Mouse (Mus musculus): ENCODE measurements around the gene Cebpg. TPM values are rescaled to one million over a fixed set of nuclear protein-coding genes. Genes with fewer than 3 reads are reported as not detected.

The Cebpg gene
- total and polyA plus RNA-seq, 2 experiments: 8.5 to 24.9 TPM

DNA sequence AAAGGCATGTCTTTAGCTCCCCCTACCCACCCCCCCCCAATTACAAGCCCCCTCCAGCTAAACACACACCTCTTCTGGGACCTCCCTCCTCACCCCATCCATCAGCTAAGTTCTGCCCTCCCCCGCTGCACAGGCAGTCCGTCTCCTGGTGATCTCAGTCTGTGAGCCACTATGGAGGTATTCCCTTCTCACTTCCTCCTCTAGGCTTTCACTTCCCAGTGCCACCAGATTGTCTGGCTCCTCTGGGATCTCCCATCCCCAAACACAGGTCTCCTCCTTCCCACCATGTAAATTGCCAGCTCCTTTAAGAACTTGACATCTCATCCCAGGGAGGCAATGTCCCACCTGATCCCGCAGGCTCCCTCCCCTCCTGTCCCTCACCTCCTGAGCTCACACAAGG is 9.6 kb upstream of the Cebpg start:
- H3K79me2 ChIP-seq (ENCODE audit: control insufficient read depth, insufficient read depth, low read length): no peaks in the 10 kb centered on the region
- 91% methylated on average over 3 of the region's 3 CpGs for WGBS
- H3K36me3 ChIP-seq (ENCODE audit: control insufficient read depth, insufficient read depth, low read length): no peaks in the 10 kb centered on the region
- no peak for DNase-seq (ENCODE audit: extremely low read depth, low read depth, low spot score)
- H3K9ac ChIP-seq (ENCODE audit: low read depth, low read length): no peak overlapping the region
- H3K27me3 ChIP-seq (ENCODE audit: control insufficient read depth, insufficient read depth, low read length): no peaks in the 10 kb centered on the region
- TF ChIP-seq CTCF (IDR thresholded peaks at IDR 0.05; ENCODE audit: low read depth, low read length) (no peak), POLR2A (IDR thresholded peaks at IDR 0.05; ENCODE audit: extremely low read depth, insufficient read depth, low read length) (no peak)
- H3K27ac ChIP-seq (replicated peaks; ENCODE audit: insufficient read depth, low read depth, low read length): no peak overlapping the region; the same call in 1 of the 2 replicates
- H3K4me1 ChIP-seq (ENCODE audit: control insufficient read depth, insufficient read depth, low read length): no peaks in the 10 kb centered on the region
- no peak overlapping the region for H3K4me3 ChIP-seq (ENCODE audit: insufficient read depth, low read depth, low read length)

- no peak overlapping the region for H3K4me3 ChIP-seq (ENCODE audit: insufficient read depth, low read depth, low read length)
- no peaks in the 10 kb centered on the region for H3K36me3 ChIP-seq (ENCODE audit: control insufficient read depth, insufficient read depth, low read length)
- H3K27ac ChIP-seq (replicated peaks; ENCODE audit: insufficient read depth, low read depth, low read length): 0 out of 2 replicates have a peak overlapping the region, but pooled peaks have one; percentile 15
- H3K79me2 ChIP-seq (ENCODE audit: control insufficient read depth, insufficient read depth, low read length): no peaks in the 10 kb centered on the region
- H3K9ac ChIP-seq (ENCODE audit: low read depth, low read length): no peak overlapping the region
- WGBS: 64% methylated on average over 14 of the region's 14 CpGs
- no peaks in the 10 kb centered on the region for H3K4me1 ChIP-seq (ENCODE audit: control insufficient read depth, insufficient read depth, low read length)
- DNase-seq (ENCODE audit: extremely low read depth, low read depth, low spot score): peak; percentile 46
- H3K27me3 ChIP-seq (ENCODE audit: control insufficient read depth, insufficient read depth, low read length): no peaks in the 10 kb centered on the region
- TF ChIP-seq CTCF (IDR thresholded peaks at IDR 0.05; ENCODE audit: low read depth, low read length) (no peak), POLR2A (IDR thresholded peaks at IDR 0.05; ENCODE audit: extremely low read depth, insufficient read depth, low read length) (no peak)
Measured at GRCm38 (mm10) chr7:35064286-35065258, 8.2 kb upstream of the Cebpg start.

GRCm38 (mm10) chr7:35059467-35059866 is 3.1 kb upstream of the Cebpg start:
- Histone ChIP-seq H3K27ac (replicated peaks; ENCODE audit: insufficient read depth, low read depth, low read length) (no peak overlapping the region), H3K4me1 (ENCODE audit: control insufficient read depth, insufficient read depth, low read length) (peaks cover 8% of the 10 kb centered on the region), H3K36me3 (ENCODE audit: control insufficient read depth, insufficient read depth, low read length) (no peaks in the 10 kb centered on the region), H3K79me2 (ENCODE audit: control insufficient read depth, insufficient read depth, low read length) (peaks cover 14% of the 10 kb centered on the region; the same call in 1 of the 2 replicates), H3K27me3 (ENCODE audit: control insufficient read depth, insufficient read depth, low read length) (no peaks in the 10 kb centered on the region), H3K9ac (ENCODE audit: low read depth, low read length) (no peak overlapping the region), H3K4me3 (ENCODE audit: insufficient read depth, low read depth, low read length) (no peak overlapping the region)
- TF ChIP-seq CTCF (IDR thresholded peaks at IDR 0.05; ENCODE audit: low read depth, low read length): 0 out of 2 replicates have a peak, but pooled peaks have one; percentile 5
- no peak for TF ChIP-seq POLR2A (IDR thresholded peaks at IDR 0.05; ENCODE audit: extremely low read depth, insufficient read depth, low read length)
- 84% methylated on average over 5 of the region's 5 CpGs for WGBS
- DNase-seq (ENCODE audit: extremely low read depth, low read depth, low spot score): no peak

DNA sequence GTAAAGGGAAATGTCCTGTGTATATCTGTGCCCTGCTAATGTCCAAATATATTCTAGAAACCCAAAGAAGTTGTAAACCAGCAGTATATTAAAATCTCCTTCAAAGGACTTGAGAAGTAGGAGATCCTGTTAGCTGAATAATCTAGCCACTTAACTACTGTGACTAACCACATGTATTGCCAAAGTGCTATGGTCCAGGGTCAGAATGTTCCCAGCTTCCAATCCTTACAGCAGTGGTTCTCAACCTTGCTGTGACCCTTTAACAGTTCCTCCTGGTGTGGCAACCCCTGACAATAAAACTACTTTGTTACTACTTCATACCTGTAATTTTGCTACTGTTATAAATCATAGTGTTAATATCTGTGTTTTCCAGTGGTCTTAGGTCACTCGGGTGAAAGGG is 2.0 kb upstream of the Cebpg start:
- Histone ChIP-seq H3K4me3 (ENCODE audit: insufficient read depth, low read depth, low read length) (no peak overlapping the region), H3K36me3 (ENCODE audit: control insufficient read depth, insufficient read depth, low read length) (no peaks in the 10 kb centered on the region; the same call in 1 of the 2 replicates), H3K79me2 (ENCODE audit: control insufficient read depth, insufficient read depth, low read length) (peaks cover 22% of the 10 kb centered on the region; the same call in 1 of the 2 replicates), H3K27ac (replicated peaks; ENCODE audit: insufficient read depth, low read depth, low read length) (no peak overlapping the region), H3K9ac (ENCODE audit: low read depth, low read length) (no peak overlapping the region), H3K4me1 (ENCODE audit: control insufficient read depth, insufficient read depth, low read length) (peaks cover 15% of the 10 kb centered on the region), H3K27me3 (ENCODE audit: control insufficient read depth, insufficient read depth, low read length) (no peaks in the 10 kb centered on the region)
- TF ChIP-seq POLR2A (IDR thresholded peaks at IDR 0.05; ENCODE audit: extremely low read depth, insufficient read depth, low read length) (no peak), CTCF (IDR thresholded peaks at IDR 0.05; ENCODE audit: low read depth, low read length) (no peak)
- 81% methylated on average over 1 of the region's 1 CpGs for WGBS
- DNase-seq (ENCODE audit: extremely low read depth, low read depth, low spot score): no peak

DNA sequence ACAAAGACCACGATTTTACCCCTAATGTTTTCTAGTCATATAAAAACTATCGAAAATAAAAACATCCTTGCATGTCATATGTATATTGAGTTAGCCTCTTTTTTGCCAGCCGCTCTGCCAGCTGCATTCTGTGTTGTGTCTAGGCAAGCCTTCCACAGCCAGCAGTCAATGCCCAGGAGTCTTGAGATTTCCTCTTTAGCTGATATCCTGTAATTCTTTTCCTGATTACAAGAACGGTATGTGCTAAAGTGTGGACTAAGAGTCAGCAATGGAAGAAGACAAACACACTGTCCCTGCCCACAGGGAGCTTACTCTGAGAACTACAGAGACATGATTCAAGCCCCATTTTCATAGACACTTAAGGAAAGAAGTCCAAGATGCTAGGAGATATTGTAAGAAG is 1.2 kb upstream of the Cebpg start:
- Histone ChIP-seq H3K27ac (replicated peaks; ENCODE audit: insufficient read depth, low read depth, low read length) (0 out of 2 replicates have a peak overlapping the region, but pooled peaks have one; percentile 19), H3K9ac (ENCODE audit: low read depth, low read length) (no peak overlapping the region), H3K4me3 (ENCODE audit: insufficient read depth, low read depth, low read length) (no peak overlapping the region), H3K27me3 (ENCODE audit: control insufficient read depth, insufficient read depth, low read length) (no peaks in the 10 kb centered on the region), H3K4me1 (ENCODE audit: control insufficient read depth, insufficient read depth, low read length) (peaks cover 19% of the 10 kb centered on the region), H3K36me3 (ENCODE audit: control insufficient read depth, insufficient read depth, low read length) (no peaks in the 10 kb centered on the region; the same call in 1 of the 2 replicates), H3K79me2 (ENCODE audit: control insufficient read depth, insufficient read depth, low read length) (peaks cover 25% of the 10 kb centered on the region; the same call in 1 of the 2 replicates)
- TF ChIP-seq POLR2A (IDR thresholded peaks at IDR 0.05; ENCODE audit: extremely low read depth, insufficient read depth, low read length) (no peak), CTCF (IDR thresholded peaks at IDR 0.05; ENCODE audit: low read depth, low read length) (no peak)
- no peak for DNase-seq (ENCODE audit: extremely low read depth, low read depth, low spot score)
- 77% methylated on average over 4 of the region's 4 CpGs for WGBS

Data from liver, adult 2 months (tissue).